Mouse (Mus musculus) G1E (cell line): ENCODE data around the gene Gphn.

ENCODE experiments used
- CTCF ChIP-seq: IDR thresholded peaks from 2 replicates; pipeline ENCODE4 v1.5.1; 2012; ENCODE audit warnings: low read depth, low read length, inconsistent platforms, mixed read lengths
- GATA1 ChIP-seq: IDR thresholded peaks from 2 replicates; pipeline ENCODE4 v1.6.1; 2012; ENCODE audit warnings: borderline replicate concordance, low read length, inconsistent platforms, mixed read lengths
- POLR2AphosphoS5 ChIP-seq: IDR thresholded peaks from 2 replicates; pipeline ENCODE4 v1.6.1; 2012; ENCODE audit warnings: low read depth, low read length, inconsistent platforms; ENCODE audit not compliant: insufficient replicate concordance
- TAL1 ChIP-seq: conservative IDR thresholded peaks from 2 replicates; pipeline ENCODE4 v1.6.1; 2012; ENCODE audit warnings: low read depth, low read length, inconsistent platforms, mixed read lengths

GRCm38 (mm10) chr12:78631816-78632215, 405.6 kb downstream of the Gphn start:
- TF ChIP-seq CTCF (no peak), GATA1 (no peak), TAL1 (no peak), POLR2AphosphoS5 (no peak)
